Mouse (Mus musculus): ENCODE data around the gene Tm7sf2.

The Tm7sf2 gene

GRCm38 (mm10) chr19:6067724-6068415 is at the start of gene Tm7sf2:
Gene Tm7sf2, minus strand, starts transcription at chr19:6068373.
- DNase-seq (ENCODE audit: low read depth, low spot score) = peak; percentile 96

DNA sequence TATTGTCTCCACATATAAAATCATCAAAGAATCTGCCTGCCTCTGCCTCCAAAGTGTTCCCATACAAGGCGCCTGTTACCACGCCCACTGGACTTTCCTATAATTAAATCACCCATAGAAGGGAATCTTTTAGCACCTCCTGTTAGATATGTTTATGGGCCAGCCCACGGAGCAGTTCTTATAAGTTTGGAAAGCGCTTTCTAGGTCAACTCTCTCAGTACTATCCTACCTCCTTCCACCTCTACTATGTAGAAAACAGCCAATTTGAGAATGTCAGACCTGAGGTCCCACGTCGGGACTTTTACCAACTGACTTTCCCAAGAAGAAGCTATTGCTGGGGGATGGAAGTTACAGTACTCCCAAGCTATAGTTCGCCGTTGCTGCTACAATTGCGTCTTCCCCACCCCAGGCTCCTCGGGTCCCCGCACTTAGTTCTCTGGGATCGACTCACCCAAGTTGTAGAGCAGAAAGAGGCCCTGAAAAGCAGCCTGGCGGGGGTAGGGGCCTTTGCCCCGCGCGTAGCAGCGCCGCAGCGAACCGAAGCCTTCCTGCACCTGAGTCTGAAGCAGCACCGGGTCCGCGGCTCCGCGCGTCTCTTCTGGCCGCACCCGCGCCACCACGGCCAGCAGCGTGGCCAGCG is 49.3 kb upstream of the Tm7sf2 start:
- DNase-seq (ENCODE audit: low read depth, low spot score) = no peak

DNA sequence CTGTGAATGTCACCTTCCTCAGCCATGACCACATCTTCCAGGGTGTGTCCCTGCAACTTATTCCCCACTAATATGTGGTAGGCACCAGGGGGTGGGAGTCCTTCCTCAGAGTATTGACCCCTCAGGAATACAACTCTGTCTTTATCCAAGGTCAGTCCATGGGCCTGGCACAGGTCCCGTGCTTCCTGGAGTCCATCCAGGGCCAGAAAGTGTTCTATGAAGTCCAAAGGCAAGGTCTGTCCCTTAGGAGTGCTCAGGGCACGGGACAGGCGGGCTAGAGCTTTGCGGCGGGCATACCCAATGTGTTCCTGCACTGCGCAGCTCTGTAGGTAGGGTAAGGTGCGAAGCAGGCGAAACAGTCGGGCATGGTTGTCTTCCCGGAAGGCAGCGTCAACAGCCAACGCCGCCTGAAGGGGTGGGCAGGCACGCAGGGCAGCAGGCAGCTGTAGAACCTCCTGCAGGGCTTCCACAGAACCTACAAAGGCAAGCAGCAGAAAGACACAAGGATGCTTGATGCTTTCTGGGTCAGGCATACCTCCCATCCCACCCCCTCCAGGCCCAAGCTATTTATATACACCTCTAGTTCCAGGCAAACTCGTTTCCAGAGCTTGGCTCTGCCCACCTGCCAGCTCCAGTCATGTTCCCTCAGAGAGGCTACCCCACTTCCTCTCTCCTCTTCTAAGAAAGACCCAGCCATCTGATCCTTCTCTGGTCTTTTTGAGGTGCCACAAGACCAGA is 48.1 kb upstream of the Tm7sf2 start:
- no peak for DNase-seq (ENCODE audit: low read depth, low spot score)

DNA sequence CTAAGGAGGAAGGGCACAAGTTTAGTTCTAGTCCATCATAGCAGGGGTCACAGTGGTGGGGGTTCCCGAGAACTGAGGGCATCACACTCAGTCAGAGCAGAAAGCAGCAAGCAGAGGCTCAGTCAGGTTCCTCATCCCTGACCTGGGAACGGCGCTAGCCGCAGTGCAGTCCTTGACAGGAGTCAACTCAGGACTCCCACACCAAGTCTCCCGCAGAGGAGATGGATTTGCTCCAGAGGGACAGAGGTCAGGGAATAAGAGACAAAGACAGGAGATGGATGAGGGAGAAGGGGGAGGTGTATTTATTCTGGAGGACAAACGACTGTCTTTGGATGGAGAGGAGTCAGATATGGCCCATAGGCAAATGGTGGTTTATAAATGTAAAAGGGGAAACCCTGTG is 44.9 kb upstream of the Tm7sf2 start:
- no peak for DNase-seq (ENCODE audit: low read depth, low spot score)

- no peak for DNase-seq (ENCODE audit: low read depth, low spot score)
Observed at GRCm38 (mm10) chr19:6105586-6105985, 37.4 kb upstream of the Tm7sf2 start, which contains the start of gene Naaladl1. Gene Naaladl1, plus strand, starts transcription at chr19:6105782.

DNA sequence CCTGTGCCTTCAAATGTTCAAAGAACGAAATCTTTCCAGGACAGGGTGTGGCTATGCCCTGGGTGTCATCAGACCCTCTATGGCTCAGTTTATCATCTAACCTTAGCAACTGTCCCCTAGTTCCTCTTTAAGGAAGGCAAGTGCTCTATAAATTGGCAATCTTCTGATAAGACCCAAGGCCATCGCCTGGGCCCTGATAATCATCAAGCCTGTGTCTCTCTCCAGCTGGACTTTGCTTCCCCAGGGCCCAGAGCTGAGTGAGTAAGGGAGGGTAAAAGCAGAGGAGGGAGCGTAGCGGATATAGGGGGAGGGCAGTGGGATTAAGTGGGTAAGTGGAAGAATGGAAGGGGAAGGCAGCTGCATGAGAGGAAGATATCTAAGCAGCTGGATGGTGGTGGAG is 36.3 kb upstream of the Tm7sf2 start:
- DNase-seq (ENCODE audit: low read depth, low spot score) = no peak

DNA sequence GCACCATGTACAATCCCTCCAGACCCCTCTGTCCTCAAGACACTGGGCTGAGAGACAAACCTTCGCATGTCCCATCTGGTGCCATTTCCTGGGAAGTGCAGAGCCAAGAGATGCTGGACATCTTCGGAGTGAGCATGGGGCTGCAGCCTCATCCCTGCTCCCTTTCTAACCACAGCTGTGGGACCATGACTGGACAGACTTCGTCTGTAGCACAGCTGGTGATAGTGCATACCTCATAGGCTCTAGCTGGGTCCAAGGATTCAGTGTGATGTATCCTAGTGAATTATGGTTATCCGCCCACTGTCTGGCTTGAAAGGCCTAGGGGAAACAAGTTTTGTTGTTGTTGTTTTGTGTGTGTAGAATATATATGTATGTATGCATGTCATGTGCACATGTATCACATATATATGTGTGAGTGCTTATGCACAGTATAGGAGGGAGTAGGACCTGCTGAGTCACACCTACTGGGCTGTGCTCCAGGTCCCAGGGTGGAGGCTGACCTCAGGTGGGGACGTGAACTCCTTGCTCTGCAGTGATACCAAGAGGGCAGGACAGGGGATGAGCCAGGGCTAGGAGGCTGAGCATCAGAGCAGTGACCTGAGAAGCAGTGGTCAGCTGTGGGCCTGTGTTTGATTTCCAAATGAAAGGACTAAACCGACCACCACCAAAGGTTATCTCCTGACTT is 34.1 kb upstream of the Tm7sf2 start:
- DNase-seq (ENCODE audit: low read depth, low spot score) = no peak

DNA sequence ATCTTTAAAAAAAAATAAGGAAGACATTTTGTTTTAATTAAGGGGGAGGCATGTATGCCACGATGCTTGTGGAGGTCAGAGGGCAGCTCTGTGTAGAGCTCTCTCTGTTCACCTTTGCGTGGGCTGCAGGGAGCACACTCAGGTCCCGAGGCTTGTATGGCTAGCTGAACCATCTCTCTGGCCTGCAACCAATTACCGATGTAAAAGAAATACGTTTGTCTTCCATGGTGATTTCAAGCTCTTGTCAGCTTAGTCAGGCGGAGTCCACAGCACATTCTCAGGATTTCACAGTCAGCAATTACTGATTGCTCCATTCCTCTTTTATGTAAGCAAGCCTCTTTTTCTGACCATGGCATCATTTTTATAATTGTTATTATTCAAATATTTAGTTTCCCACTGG is 33.0 kb upstream of the Tm7sf2 start:
- no peak for DNase-seq (ENCODE audit: low read depth, low spot score)

- DNase-seq (ENCODE audit: low read depth, low spot score) = no peak
Observed at GRCm38 (mm10) chr19:6097847-6098246, 29.7 kb upstream of the Tm7sf2 start.

- no peak for DNase-seq (ENCODE audit: low read depth, low spot score)
Observed at GRCm38 (mm10) chr19:6094119-6094518, 25.9 kb upstream of the Tm7sf2 start, which contains the start of gene AC131692.1. Gene AC131692.1, plus strand, starts transcription at chr19:6094419.

- DNase-seq (ENCODE audit: low read depth, low spot score) = peak; percentile 58
Observed at GRCm38 (mm10) chr19:6088841-6089240, 20.7 kb upstream of the Tm7sf2 start.

DNA sequence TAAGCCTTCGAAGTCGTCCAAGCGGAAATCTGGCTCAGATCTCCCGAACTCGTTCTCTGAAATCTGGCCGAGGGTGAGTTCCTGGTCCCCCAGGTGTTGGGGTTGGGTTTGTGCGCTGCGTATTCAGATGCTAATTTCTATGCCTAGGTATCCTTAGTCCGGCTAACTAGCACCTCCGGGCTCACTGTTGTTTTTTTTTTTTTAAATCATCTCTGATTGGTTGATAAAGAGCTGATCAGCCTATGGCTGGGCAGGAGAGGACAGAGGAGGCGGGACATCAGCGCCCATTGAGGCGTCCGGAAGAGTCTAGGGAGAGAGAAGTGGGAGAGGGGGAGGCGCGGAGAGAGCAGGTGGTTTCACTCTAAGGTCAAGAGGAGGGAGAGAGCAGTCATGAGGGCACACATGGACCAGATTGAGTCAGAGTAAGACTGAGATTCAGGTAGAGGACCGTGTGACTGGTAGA is 17.3 kb upstream of the Tm7sf2 start:
- peak; percentile 96 for DNase-seq (ENCODE audit: low read depth, low spot score)

DNA sequence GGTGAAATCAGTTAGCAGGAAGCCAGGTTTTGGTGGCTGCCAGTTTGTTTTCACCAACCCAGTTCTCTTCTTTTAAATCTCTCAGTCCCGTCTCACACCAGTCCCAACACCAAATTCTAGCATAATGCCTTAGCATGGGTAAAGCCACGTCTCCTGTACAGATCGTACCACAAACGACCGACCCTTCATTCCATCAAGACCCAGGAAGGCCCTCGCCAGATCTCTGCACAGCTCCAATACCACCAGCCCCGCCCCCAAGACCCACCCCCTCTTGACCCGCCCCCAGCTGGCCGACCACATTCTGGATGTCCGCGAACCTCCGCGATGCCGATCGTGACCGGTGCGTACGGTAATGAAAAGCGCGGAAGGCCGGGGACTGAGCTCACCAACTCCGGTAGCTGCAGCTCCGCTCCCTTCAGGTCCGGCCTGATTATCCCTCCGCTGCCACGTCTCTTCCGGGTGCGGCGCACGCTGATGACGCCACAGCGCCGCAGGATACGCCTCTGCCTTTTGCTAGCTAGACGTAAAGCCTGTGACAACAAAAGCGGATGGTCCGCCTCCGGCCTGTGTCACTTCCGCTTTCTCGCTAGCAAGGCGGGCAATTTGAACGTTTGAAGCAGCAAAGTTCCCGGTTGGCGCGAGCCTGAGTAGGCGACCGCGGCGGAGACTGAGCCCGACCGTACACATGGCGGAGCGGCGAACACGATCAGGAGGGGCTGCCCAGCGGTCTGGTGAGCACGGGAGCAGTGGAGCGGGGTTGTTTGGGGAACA is 16.5 kb upstream of the Tm7sf2 start, which contains the start of the genes Zfpl1 and Cdca5:
Gene Zfpl1 (minus strand): TSS at position 479 of the 771 bp plus-strand sequence.
Gene Cdca5 (plus strand): TSS at position 506 of the 771 bp plus-strand sequence.
- DNase-seq (ENCODE audit: low read depth, low spot score) = peak; percentile 99

GRCm38 (mm10) chr19:6082156-6082555 is 14.0 kb upstream of the Tm7sf2 start, which contains the start of gene Gm28374:
Gene Gm28374, minus strand, starts transcription at chr19:6082256.
- no peak for DNase-seq (ENCODE audit: low read depth, low spot score)

- DNase-seq (ENCODE audit: low read depth, low spot score) = no peak
Observed at GRCm38 (mm10) chr19:6079983-6080480, 11.9 kb upstream of the Tm7sf2 start, which contains the start of gene Tmem262. Gene Tmem262, plus strand, starts transcription at chr19:6080033.

DNA sequence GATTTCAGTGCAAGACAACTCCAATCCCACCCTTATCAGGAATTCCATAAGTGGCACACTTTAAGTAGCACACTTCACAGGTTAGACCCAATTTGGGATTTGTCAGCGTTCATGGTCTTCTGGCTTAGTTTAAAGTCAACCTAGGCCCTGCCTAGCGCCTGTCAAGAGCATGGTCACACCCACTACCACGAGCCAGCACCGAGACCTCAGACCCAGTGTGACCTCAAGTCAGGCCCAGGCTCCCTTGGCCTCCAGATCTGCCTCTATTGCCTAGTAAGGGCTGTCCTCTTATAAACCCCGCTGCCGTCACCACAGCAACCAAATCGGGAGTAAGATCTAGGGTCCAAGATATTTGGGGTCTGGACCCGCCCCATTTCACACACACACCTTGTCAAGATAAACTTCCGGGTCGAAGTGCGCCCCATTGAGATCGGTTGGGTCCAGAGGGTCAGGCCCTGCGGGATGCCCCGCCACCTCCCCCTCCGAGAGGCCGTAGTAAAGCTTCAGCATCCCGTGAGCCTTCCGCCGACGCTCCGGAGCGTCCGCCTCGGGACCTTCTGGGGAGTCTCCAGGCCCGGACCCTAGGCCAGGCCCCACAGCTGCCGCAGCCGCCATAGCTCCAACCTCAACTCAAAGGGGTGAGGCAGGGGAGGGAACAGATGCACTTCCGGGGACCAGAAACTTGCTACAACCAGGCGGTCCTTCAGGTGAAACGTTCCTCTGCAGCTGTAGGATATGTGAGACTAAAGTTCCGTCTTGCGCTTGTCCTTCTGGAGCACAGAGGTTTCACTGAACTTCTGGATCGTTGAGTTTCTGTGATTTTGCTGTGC is 8.6 kb upstream of the Tm7sf2 start, which contains the start of gene Vps51:
Gene Vps51 (minus strand): TSS at position 668 of the 830 bp plus-strand sequence.
- peak; percentile 96 for DNase-seq (ENCODE audit: low read depth, low spot score)

- no peak for DNase-seq (ENCODE audit: low read depth, low spot score)
Observed at GRCm38 (mm10) chr19:6073889-6074288, 5.7 kb upstream of the Tm7sf2 start.

DNA sequence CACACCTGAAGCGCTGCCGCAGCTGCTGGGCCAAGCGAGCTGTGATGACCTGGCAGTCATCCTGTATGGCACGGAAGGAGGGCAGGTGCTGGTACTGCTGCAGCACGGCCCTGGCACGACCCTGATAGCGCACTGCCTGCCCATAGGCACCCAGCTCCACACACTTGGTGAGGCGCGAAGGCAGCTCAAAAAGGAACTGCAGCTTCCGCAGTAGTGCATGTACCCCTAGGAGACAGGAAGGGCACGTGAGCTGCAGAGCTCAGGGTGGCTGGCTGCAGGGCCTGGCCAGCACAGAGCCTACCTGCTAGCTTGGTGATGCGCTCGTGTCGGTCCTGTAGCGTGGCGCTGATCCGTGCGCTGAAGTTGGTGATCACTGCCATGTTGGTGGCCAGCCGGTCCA is 3.1 kb upstream of the Tm7sf2 start:
- DNase-seq (ENCODE audit: low read depth, low spot score) = no peak

DNA sequence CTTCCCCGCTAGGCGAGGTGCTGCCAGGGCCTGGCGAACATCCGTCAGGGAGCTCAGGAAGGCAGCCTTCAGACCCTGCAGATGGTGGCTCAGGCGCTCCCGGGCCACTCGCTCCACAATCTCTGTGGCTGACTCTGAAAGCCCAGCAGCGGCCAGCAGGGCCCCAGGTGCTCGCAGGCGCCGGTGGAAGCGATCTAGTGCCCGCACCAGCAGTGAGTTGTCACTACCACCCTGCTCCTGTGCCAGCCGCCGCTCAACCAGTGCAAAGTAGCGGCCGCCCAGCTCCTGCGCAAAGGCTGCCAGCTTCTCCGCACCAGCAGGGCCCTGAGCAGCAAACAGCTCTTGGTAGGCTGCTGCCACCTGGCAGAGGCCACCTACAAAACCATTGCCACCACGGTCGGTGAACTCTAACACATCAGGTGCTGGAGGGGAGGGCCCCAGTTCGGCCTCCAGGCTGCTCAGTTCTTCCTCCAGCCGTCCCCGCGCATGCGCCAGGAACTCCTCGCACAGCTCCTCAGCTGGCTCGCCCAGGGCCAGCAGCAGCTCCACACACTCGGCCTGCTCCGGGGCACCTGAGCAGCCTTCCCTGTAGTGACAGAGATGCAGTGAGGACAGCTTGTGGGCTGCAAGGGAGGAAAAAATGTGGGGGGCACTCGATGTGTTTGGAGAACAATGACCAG is 2.5 kb upstream of the Tm7sf2 start:
- DNase-seq (ENCODE audit: low read depth, low spot score) = peak; percentile 84

All from ZHBTc4 (cell line).